Mouse (Mus musculus) left cerebral cortex, adult 11 months (tissue): ENCODE measurements at regions not wholly inside any gene's neighbourhood (a gene's known extent, or its start where the extent isn't known, plus 50 kb on each side); places are given as distances from the start of the nearest gene placed in this dataset.

Experiments used
- DNase-seq: peaks from one replicate; pipeline ENCODE4 v3.0.0; 2022; ENCODE audit warnings: low spot score

DNA sequence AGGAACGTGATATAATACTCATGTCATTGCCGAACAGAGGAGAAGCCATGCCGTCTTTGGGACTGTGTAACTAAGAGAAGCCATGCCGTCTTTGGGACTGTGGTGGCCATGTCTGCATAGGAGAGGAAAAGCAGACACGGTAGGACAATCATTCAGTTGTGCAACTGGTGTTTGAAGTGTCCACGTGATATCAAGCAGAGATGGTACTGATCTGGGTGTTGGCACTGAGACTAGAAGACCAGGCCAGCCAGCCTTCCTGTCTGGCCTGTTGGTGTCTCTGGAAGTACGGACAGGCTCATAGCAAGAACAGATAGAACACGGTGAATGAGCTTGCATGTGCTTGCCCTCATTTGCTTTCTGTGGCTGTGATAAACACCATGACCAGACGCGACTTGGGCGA is 175.7 kb downstream of the Slc38a4 start:
- DNase-seq, result no peak

DNA sequence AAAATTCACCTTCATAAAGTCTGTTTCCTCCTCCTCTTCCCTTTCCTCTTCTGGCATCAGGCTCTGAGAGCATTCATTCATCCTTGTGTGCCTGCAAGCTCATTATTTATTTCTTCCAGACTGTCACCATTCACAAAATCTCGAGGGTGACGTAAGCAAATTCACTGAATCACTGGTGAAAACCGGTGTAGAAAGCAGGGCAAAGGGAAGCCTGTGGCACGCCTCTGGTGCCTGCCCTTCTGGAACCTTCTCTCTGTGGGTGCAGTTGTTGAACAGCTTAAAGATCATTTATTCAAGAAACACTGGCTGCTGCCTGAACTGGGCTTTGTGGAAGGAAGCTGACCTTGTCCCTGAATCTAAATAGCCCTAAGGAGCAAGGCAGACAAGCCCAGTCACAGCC is 177.0 kb downstream of the Slc38a4 start:
- DNase-seq, result no peak

DNA sequence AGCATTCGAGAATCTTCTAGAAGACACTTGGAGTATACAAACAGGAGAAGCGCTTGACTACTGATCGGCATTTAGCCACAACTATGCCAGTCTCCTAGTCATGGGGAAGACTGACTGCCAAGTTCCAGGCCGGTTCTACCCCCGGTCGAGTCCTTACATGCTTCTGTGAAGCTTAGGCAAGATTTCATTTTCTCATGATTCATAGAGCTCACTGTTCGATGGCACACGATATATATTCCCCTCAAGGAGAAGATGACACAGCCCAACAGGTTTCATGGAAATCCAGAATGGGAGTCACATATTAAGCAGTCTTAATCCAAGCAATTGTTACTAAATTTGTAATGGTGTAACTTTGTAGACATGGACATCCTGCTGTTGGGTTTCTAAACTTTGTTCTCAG is 177.8 kb downstream of the Slc38a4 start:
- no peak for DNase-seq

DNA sequence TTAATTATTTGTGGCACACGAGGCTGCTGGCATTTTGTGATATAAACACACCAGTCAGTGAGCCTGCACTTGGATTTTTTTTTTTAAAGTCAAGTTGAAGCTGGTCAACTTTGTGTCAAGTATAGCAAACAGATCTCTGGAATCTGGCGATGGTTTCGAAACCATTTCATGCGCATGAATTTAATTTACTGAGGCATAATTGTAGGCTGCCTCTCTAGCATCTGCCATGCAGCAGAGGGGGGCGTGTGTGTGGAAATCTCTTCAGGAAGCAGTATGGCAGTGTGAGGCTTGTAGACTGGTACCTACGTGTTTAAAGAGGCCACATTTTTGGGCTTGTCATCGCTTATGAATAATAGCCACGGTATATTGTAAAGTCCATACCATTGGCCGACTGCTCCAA is 177.7 kb upstream of the Slc38a2 start:
- DNase-seq, result no peak

DNA sequence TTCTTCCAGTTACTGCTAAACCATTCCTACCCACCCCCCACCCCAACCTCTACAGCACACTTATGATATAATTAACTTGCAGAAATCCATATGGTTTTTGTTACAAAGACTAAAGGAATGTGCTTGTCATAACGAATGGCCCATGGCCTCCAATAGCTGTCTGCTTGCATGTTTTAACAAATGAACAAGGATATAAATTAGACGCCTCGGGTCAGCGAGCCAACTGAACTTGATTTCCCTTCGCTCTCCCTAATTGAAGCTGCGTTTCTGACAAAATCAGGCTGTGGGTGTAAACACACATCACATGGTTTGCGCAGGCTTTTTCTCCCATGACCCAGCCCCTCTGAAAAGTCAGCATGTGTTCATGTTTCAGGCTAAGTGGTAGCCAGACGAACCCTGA is 174.6 kb upstream of the Slc38a2 start:
- DNase-seq, result no peak

DNA sequence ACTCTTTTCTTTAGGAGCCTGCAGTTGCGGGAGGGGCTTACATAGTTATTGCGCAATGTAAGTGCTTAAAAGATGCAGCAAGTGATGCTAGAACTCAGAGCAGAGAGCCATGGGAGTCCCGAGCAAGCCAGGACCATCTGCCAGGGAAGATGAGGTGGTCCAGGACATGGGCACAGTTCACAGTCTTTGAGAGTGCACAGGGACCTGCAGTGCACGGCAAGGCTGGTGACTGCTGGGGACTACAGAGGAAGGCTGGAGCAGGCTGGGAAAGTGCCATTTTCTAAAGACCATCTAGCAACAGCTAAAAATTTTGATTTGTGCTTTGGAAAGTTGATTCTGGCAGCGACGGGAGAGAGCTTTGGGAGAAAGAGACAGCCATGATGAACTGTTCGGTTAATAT is 174.0 kb upstream of the Slc38a2 start:
- no peak for DNase-seq

DNA sequence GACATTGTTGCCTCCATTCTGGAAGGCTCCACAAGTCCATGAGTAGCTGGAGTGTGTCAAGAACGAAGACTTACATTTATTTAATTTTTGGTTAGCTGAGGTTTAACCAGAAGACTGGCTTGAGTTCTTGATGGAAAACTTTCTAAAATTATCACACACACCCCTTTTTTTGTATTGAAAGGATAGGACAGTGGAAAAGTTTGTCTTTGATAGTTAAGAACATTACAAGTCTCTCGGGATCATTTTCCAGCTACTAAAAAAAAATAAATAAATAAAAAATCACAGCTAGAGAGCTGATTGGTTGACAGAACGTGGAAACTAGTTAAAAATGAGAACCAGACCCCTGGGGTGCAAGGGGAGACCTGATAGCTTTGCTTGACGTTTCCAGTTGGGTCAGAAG is 173.6 kb upstream of the Slc38a2 start:
- no peak for DNase-seq

DNA sequence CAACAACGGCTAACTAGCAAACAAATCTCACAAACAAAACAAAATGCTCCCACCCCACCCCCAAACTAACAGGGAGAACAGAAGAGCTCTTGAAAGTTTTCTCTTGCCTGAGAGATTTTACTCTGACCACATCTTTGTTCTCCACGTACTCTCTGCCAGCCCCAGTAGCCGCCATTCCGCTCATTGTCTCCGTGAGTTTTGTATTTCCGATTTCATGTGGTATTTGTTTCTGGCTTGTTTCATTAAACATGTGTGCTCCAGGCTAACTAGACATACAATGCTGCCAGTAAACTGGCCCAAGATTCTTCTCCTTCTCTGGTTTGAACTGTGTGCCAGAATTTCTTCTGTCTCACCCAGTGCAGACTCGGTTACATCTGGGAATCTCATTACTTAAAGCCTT is 168.2 kb upstream of the Slc38a2 start:
- DNase-seq, result no peak

DNA sequence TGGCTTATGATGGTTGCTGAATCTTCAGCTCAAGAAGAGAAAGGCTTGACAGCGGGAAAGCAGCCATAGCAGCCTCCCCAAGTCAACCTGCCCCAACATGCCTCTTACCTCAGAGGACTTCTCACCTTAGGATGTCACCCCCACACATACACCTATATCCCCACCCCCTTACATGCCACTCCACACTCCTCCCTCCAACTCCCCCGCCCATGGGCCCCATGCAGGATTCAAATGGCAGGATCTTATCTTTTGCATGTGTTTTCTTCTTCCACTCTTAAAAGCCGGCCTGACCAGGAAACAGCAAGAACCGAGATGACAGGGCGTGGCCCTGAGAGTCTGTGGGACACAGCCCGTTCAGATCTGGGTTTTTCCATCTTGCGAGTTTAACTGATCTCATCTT is 166.4 kb upstream of the Slc38a2 start:
- no peak for DNase-seq

DNA sequence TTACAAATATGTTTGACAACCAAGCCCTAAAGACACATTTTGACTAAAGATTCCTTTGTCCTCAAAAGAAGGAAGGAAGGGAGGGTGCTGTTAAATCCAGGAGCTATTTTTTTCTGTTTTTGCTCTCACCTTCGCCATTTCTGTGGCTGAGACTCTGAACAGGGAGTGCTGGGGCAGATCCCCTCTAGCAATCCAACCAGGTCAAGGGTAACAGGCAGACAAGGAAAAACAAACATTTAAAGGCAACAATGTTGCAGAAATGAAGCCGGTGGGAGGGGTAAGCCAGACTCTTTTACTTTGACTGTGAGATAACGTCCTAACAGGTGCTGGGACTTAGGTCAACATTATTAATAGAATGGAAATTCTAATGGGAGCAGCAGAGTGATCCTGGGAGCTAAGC is 158.2 kb upstream of the Slc38a2 start:
- DNase-seq, result no peak

DNA sequence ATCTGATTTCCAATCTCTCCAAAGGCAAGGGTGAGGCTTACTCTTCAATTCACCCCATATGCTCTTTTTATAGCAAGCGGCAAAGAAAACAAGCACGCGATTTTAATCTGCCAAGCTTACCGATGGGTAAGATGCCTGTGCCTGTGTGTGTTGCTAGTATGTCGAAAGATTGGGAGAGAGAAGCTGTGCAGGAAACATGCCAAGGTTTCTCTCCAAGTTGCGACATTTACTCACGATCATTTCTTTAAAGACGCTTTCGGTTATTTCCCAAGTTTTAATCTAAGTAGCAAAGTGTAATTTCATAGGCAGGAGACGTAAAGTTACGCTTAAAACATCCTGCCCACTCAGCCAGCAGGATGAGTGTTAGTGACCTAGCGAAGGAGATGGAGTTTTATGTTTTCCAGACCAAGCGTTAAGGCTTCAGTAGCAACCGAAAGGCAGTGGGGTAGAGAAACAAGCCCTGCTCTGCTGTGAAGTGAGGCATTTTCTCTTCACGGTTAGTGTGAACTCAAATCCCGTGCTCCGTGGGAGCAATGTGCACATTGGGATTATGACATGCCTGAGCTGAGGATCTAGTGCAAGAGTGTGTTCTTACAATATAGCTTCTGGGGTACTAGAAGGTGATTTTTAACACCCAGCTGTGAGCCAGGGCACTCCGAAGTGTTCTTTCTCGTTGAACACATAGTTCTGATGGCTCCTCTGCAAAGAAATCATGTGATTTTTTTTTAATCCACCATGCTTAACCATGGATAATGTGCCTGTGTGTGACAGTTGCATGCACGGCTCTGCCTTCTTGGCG is 152.6 kb upstream of the Slc38a2 start:
- no peak for DNase-seq

DNA sequence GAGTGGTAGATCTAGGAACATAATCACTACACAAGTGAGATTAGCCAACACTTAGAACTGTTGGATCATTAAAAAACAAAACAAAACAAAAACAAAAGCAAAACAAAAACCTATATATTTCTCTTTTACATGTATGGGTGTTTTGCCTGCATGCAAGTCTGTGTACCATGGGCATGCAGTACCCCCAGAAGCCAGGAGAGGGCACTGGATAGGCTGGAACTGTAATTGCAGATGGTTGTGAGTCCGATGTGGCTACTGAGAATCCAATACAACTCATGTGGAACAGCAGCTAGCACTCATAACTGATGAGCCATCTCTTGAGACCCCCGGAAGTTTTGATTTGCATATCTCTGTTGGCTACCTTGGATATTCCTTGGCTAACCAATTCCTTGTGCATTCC is 148.6 kb upstream of the Slc38a2 start:
- no peak for DNase-seq

DNA sequence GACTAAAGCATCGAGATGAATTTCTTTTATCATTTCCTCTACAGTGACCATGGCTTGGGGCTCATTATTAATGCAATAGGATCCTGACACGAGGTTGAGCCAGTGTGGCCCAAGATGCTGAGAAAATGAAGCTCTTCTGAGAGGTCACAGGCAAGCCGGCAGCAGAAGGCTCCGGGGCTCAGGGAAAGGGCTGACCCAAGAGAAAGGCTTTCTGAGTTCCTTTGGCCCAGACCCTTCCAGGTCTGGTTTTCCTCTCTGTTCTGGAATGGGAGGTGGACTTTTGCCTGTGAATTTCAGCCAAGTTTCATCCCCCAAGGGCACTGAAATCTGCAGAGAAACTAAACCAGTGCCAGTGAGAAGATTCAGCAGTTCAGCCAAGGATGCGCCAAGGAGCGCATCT is 145.7 kb upstream of the Slc38a2 start:
- no peak for DNase-seq

DNA sequence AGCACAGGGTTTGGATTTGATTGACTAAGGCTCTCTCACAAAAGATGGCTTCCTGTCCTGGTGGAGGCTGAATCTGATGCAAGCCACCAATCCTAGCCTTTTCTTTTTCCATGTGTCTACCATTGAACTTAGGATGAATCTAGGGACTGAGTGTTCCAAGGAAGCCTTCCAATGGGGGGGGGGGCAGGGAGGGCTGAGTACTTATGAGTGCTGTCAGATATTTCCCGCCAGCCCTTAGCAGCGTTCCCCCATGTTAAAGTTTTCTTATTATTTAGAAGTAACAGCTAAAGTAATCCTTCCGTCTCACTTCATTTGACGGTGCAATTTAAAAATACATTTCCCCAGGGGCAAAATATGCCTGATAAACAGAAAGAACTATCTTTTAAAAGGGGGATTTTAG is 144.8 kb upstream of the Slc38a2 start:
- no peak for DNase-seq

DNA sequence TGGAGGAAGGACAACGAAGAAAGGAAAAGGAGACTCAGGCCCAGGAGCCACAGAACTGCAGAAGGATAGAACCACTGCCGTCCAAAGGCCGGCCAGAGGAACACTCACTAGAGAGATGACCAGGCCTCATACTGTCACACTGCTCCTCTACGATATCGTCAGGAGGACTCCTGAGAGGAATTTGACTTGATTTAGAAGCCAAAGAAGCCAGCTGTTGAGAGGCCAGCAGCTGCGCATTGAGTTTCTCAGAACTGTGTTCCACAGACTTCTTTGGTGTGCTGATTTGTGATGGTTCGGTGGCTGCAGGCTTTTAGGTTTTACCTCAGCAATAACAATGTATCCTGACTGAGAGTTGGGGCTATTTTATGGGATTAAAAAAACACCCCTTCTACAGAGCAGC is 144.1 kb upstream of the Slc38a2 start:
- no peak for DNase-seq

DNA sequence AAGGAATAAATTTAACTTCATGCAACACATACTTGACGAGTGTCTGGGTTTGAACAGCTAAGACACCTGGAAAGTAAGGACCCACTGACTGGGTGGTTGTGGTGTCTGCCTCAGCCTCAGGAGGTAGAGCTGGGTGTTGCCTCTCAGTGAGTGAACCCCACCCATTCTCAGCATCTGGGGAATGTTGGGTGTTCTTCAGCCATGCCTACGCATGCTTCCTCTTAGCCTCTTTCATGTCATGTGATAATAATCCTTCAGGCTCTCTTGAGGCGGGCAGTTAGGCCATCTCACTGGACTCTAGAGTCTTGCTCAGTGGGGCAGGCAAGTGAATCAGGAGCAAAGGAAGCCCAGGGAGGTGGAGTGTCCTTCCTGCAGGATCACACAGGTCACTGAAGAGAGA is 143.4 kb upstream of the Slc38a2 start:
- DNase-seq, result no peak

DNA sequence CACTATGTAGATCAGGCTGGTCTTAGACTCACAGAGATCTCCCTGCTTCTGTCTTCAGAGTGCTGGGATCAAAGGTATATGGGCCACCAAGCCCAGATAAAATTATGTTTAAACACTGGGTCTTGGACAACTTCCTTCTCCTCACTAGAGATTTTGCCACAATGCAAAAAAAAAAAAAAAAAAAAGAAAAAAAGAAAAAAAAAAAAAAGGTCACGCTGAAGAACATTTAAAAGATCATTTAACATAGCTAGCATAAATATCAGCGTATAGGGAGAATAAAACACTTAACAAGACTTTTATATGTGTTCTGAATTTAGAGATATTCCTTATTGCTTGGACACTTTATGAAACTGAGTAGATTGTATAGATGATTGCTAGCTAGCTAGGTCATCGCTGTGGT is 137.1 kb upstream of the Slc38a2 start:
- no peak for DNase-seq

DNA sequence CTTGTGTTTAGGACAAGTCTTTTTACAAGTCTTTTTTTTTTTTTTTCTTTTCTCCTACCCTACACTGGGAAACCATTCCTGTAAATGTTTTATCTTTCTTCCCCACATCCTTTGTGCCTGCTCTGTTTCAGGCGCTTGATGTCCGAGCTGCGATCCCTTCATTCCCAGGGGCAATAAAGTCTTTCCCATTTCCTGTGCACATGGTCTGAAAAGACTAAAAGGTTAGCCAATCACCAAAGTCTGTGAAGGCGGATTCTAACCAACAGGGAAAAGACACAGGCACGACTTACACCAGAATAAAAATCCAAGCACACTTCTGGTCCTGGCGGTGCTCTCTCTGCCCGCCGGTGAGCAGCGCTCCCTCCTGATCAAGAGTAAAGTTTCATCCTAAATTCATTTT is 135.3 kb upstream of the Slc38a2 start:
- no peak for DNase-seq

DNA sequence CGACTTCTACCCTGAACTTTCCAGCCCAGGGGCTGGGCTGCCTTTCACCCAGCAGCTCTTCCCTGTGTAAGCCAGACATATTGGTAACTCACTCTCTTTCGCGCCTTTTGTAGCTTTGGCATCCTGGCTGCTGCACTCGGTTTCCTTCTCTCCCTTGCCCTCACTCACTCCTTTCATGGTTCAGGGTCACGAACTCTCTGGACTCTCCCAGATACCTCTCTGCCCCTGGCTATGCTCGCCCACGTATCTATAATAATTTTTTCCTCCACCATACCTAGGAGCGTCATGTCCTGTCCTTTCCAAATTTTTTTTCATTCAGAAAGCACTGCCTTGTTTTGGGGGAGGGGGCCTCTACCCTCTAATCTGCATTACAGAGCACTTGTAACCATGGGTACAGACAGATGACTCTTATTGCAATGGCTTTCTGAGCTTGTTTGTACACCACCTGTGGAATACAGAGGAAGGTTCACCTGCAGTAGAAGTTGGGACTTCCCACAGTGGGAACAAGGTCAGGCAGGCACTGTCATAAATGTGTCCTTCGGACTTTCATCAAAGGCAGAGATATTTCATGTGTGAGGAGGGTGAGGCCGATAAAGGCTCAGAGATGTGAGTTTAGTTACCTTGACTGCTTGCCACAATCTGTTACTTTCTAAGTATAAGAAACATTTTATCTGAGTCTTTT is 134.8 kb upstream of the Slc38a2 start:
- no peak for DNase-seq

DNA sequence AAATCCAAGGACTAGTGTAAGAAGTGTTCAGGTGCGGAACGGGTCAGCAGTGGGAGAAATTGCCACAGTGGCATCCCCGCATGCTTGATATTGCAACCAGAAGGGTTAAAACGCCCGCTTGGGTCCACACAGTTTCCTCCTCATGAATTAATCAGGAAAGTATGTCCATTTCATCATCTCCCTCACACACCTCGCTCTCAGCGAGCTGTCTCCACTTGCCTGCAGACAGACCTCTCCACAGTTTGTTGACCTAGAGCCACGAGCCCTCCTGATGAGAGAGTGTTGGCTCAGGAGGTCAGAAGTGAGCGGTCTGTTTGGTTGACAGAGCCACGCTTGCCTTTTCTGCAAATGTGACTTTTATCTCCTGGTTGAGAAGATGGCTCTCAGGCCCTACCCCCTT is 132.9 kb upstream of the Slc38a2 start:
- no peak for DNase-seq

DNA sequence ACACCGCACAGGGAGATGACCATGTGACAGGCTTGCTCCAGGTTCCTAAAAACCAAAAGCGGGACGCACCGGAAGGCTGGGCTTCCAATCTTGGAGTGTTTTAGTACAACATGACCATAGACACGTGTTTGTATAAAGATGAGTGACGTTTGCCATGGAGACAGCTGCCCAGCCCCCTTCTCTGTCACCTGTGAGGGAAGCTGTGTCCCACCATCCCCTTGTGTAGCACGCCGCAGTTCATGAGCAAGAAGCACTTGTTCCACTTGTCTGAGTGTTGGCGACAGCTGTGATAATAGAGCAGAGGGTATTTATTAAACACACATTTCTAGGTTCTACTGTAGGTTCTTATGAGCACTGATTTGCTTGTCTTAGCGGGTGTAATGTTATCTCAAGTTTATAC is 131.7 kb upstream of the Slc38a2 start:
- no peak for DNase-seq

DNA sequence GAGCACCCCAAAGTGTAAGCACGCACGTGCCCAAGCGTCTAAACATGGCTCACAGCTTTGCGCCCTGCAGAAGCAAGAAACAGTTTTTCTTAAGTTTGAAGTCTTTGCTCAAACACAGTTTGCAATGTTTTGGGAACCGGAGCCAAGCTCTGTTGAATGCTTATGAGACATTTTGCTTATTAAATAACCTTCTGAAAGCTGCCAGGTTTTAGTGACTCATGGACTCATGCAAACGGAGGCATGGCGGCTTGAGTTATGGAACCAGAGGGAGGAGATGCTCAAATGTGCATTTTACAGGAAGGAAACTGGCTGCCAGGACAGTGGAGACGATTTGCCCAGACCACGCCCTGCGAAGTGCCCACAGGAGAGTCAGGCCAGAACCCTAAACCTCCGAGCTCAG is 131.0 kb upstream of the Slc38a2 start:
- no peak for DNase-seq

DNA sequence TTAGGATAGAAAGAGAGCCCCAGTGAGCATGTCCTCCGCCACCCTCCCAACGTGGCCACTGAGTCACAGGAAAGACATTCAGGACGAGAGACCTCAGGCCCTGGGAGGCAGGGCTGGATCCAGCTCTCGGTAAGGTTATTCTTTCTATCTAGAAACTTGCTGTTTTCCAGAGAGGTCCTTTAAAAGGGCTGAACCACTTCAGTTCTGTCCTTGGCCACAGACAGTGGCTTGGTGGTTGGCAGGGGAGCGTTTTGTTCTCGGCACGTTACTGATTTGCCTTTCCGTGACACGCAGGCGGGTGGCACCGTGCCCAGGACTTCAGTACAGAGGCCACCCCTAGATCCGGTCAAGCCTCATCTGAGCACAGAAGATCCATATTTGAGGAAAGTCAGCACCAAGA is 130.4 kb upstream of the Slc38a2 start:
- no peak for DNase-seq

DNA sequence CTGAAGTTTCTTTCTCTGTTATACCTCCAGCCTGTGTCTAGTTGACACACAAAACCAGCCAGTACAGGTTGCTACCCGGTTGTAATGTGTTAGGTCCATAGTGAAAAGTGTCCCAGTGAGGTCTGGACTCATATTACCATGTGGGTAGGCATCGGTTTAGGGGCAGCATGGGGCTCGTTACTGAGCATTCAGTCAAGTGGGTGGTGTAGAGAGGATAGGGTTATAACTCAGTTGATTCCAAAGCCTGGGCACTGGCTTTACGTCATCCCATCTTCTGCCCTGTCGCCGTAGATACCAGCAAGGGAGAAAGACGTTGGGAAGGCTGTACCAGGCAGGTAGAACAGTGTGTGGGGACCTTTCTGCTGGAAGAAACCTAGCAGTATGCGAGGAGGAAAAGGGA is 129.2 kb upstream of the Slc38a2 start:
- no peak for DNase-seq
